Mouse (Mus musculus) retina, embryonic 14.5 days (tissue): ENCODE data around the gene Top3a.
A peak's percentile ranks its signal among the peaks of the same experiment; 100 is the strongest.
"Not testable (repeated sequence)": the region's sequence is repeated elsewhere in the genome, so short reads cannot be mapped to it uniquely, and the experiment has no call there.

Experiments
- DNase-seq: peaks from one replicate; pipeline ENCODE4 v3.0.0-alpha.2; 2015; ENCODE audit warnings: low spot score

The Top3a gene

GRCm38 (mm10) chr11:60776829-60777740 lies at the start of gene Top3a, which contains the start of gene Smcr8:
Gene Top3a, minus strand, starts transcription at chr11:60777365.
Gene Smcr8, plus strand, starts transcription at chr11:60777524.
- DNase-seq = peak; percentile 93

DNA sequence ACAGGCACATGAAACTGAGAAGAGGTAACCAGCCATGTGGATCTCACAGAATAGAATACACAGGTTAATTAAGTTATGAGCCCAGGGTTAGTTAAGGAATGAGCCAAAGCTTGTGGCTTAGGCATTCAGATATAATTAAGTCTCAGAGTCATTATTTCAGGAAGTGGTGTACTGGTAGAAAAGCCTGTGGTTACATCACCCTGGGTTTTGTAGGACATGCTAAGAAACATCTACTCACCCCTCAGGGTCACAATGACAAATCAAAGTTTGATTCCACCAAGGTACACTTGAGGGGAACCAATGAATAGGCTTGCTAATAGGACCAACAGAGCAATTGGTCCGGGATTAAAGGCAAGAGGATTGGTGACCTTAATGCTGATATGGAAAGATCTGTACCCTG lies 49.5 kb upstream of the Top3a start:
- no peak for DNase-seq

DNA sequence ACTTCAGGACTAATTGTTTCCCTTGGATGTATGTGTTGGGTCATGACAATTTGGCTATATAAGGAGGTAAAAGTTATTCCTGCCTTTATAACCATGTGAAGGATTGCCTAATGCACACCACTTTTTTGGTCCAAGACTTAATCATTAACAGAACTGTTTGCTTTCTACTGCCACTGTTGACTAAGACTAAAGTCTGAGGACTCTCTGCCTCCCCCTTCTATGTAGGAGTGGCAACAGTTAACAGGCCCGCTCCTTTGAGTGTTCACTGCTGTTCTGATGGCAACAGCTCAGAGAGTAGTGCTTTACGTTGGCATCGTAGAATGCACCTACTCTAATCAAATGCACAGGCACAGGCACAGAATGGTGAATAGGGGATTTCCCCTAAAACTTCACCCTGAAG lies 48.0 kb upstream of the Top3a start:
- no peak for DNase-seq

DNA sequence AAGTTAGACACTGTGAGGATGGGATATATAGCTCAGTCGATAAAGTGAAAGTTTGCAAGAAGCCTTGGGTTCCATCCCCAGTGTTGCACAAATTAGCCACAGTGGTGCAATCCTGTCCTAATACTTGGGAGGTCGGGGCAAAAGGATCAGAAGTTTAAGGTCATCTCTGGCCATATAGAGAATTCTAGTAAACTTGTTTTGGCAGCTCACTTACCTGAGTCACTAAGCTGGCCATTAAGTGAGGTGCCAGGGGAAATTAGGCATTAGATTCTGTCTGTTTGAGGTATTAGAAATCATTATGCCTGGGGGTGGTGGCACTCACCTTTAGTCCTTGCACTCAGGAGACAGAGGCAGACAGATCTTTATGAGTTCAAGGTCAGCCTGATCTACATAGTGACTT lies 46.6 kb upstream of the Top3a start:
- no peak for DNase-seq

DNA sequence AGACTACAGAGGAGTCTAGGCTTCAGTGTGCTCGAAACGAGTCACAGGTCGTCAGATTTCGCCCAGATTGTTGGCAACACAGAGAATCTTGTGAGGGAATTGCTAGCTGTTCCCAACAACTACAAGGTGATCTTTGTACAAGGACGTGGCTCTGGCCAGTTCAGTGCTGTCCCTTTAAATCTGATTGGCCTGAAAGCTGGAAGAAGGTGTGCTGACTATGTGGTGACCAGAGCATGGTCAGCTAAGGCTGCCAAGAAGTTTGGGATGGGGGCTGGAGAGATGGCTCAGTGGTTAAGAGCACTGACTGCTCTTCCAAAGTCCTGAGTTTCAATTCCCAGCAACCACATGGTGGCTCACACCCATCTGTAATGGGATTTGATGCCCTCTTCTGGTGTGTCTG lies 39.2 kb upstream of the Top3a start:
- DNase-seq = no peak

DNA sequence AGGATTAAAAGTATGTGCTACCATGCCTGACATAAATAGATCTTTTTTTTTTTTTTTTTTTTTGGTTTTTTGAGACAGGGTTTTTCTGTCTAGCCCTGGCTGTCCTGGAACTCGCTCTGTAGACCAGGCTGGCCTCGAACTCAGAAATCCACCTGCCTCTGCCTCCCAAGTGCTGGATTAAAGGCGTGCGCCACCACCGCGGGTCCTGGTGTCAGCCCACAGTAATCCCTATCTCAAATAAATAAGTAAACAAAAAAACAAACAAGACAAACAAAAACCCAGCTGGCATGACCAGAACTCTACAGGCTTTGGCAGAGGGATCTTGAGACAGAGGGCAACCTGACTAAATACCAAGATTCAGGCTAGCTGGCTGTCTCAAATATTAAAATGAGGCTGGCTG lies 34.5 kb upstream of the Top3a start, which contains the start of gene Shmt1:
Gene Shmt1 (minus strand): TSS at position 101 of the 400 bp plus-strand sequence.
- DNase-seq = not testable (repeated sequence)

GRCm38 (mm10) chr11:60811054-60811460 lies 33.9 kb upstream of the Top3a start:
- peak; percentile 92 for DNase-seq

- DNase-seq = peak; percentile 15
Measured at GRCm38 (mm10) chr11:60810046-60810965, 33.1 kb upstream of the Top3a start.

GRCm38 (mm10) chr11:60809546-60809945 lies 32.4 kb upstream of the Top3a start:
- no peak for DNase-seq

DNA sequence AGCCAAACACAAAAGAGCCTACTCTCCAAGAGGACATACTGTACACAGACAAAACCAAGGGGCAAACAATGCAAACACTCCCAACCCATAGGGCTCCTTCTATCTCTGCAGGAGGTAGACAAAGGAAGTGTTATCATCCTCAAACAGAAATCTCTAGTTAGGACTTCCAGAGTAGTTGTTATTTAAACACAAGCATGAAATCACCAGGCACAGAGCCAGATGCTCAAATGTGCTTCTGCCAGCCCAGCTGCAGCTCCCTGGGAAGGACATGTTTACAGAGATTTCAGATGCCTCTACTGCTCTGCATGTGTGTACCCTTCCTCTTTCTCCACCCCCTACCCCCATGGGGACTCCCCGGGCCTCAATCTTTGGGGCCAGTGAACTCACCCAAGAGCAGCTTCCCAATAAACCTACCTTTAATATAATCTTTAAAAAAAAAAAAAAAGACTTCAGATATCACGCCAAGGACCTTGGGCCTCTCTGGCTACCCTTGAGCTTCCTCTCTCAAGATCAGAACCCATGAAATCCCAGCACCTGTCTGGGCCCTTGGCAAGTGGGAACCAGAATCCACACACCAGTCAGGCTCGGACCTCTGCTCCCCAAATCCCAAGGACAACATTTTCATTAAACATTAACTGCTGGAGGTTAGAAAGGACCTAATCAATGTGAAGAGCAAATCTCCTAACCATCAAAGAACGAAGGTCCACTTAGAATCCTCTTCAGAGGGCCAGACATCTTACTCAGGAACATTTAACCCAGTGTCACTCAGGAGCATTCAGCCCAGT lies 31.3 kb upstream of the Top3a start:
- DNase-seq = no peak

DNA sequence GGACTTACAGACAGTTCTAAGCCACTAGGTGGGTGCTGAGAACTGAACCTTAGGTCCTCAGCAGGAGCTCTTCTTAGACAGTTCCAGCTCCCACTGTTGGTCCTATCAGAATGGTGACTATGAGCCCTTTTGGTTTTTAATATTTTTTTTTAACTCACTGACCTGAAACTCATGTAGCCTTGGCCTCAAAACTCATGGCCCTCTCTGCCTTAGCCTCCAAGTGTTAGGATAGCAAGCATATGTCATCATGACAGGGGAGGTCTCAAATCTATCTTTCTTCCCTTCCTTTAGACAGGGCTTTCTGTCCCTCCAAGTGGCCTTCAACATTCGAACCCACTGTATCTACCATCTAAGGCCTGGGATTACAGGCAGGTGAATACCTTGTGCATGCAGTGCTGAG lies 23.7 kb upstream of the Top3a start:
- DNase-seq = no peak

- no peak for DNase-seq
Measured at GRCm38 (mm10) chr11:60799977-60800376, 22.8 kb upstream of the Top3a start.

DNA sequence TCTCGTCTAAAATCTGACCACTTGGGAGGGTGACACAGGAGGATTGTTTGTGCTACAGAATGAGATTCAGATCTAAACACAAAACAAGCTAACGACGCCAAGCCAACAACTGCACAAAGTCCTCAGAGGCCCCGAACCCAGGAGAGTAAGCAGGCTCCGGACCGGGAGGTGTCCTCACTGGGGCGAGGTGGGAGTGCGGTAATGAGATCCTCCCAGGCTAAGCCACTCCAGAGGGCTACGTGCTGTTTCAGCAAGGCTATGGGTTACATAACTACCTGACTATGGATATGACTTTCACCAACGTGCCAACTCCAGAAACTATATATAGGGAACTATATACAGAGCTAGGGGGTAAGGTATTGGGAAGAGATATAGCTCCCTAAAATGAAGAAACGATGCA lies 19.2 kb upstream of the Top3a start:
- no peak for DNase-seq

- no peak for DNase-seq
Measured at GRCm38 (mm10) chr11:60790472-60790871, 13.3 kb upstream of the Top3a start.

DNA sequence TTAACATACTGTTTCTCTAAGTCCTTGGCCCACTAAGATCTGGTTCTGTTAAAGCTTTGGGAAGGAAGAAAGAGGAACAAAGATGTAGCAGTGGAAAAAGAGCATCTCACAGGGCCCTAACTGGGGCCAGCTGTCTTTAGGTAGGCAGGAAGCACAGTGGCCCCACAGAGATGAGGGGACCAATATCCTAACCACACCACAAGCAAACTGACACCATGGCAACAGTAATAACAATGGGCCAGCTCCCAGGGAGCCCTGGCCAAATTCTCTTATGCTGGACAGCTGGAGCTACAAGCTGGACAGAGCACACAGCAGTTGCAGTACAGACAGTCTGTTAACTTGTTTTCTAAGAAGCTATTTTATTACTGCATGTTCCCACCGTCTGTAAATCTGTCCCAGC lies 10.4 kb upstream of the Top3a start:
- peak; percentile 11 for DNase-seq

DNA sequence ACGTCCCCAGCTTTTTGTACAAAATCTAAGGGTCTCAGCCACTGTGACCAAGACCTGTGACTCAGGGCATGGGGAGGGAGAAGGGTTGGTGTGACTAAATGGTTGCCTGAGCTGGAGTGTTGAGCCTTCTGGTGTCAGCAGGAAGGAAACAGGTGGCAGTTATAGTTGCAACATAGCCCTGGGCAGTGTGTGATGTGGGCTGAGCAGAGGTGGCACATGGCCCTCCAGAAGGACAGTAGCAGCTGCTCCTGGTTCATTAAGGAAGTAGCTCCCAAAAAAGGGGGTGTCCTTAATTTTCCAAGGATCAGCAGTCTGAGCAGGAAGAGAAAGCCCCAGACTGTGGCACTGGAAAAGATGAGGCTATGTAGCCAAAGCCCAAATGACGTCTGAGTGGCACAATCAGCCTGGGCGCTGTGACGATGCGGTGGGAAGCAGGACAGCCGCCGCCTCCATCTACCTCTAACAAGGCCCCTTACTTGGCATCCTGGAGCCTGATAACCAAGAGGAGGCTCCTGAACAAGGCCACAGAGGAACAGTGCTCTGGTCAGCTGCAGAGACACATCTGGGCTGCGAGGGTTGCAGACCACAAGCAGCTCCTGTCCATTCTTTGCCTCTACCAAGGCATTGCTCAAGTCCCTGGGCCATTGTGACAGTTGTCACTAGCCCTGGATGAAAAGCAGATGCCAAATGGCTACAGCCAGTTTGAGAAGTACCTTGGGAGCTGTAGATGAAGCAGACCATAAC lies 7.2 kb upstream of the Top3a start:
- DNase-seq = no peak

DNA sequence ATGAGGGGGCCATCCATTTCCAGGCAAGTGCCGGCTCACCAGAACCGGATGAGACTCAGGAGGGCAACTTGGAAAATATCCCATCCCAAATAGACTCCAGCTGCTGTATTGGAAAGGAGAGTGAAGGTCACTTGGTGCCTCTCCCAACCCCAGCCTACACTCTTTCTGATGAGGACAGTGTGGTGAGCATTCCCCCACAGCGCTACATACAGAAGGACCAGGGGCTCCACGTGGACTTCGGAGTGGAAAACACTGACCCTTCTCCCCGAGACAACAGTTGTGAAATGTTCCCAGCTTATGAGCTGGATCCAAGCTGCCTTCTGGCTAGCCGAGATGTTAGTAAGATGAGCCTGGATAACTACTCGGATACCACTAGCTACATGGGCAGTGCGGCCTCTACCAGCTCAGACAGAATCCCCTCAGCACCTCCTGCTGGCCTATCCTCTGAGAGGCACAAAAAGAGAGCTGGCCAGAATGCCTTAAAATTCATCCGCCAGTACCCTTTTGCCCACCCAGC lies 2.6 kb upstream of the Top3a start:
- DNase-seq = no peak

DNA sequence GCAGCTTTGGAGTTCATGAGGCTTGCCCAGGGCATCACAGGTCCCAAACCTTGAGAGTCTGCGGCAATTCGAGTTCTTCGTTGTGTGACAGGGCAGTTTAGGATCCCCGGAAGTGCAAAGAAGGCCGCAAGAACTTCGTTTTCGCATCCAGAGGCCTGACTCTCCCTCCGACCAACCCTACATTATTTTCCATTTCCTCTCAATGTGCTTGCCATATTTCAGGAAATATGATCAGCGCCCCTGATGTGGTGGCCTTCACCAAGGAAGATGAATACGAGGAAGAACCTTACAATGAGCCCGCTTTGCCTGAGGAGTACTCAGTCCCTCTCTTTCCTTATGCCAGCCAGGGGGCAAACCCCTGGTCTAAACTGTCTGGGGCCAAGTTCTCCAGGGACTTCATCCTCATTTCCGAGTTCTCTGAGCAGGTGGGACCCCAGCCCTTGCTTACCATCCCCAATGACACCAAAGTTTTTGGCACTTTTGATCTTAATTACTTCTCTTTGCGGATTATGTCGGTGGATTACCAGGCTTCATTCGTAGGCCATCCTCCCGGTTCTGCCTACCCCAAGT lies 721 bp upstream of the Top3a start:
- no peak for DNase-seq

DNA sequence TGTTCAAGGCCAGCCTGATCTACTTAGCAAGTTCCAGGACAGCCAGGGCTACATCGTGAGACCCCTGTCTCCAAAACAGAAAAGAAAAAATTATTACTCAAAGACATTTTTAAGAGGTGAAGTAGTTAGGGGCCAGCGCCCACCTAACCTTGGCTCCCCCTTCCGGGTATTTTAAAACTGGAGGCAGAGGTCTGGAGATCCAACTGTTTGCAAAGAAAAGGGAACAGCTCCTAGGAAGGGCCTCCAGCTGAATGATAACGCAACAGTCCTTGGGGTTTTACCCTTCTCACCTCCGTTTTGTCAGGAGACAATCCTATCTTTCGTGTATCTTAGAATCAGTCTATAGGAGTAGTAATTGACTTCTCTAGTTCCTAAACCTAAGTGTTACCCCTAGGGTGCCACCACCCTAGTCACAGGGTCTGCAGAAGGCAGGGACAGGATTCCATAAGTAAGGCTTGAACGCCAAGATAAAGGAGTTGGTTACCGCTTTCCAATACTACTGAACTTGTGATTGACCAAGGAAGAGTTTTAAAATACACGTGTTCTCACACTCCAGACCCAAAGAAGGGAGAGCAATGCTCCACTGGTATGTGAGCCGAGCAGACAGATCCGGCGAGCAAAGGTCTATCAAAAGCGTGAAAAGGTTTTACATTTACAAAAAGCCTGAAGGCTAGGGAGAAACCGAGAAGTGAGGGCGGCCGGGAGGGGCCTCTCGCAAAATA lies 897 bp downstream of the Top3a start:
- DNase-seq = no peak

GRCm38 (mm10) chr11:60775578-60775977 lies 1.6 kb downstream of the Top3a start:
- DNase-seq = no peak
